Mouse (Mus musculus) left cerebral cortex, adult 8-10 months (tissue): ENCODE results near the gene Robo2. TPM values are rescaled to one million over a fixed set of nuclear protein-coding genes. Genes with fewer than 3 reads are reported as not detected.
A peak's percentile ranks its signal among the peaks of the same experiment; 100 is the strongest.

ENCODE experiments used
- DNase-seq, 2 experiments: peaks; one replicate each; pipeline ENCODE4 v3.0.0; 2022; ENCODE audit warnings: low spot score in 2 of 2
- total RNA-seq, 4 experiments: library from RNA; stranded (reverse); gene quantifications; 2 replicates each; pipeline ENCODE4 v1.2.4; 2022

The Robo2 gene
- total RNA-seq, 4 experiments from 2014 or later: 113 to 142 (median 134) TPM

- DNase-seq: no peak
Observed at GRCm38 (mm10) chr16:74338969-74339630, 72.5 kb downstream of the Robo2 start.

- no peak for DNase-seq
Observed at GRCm38 (mm10) chr16:74321666-74322371, 89.8 kb downstream of the Robo2 start.

GRCm38 (mm10) chr16:74316150-74316549 is 95.5 kb downstream of the Robo2 start:
- DNase-seq: peak in 1 of 2 experiments; percentile 11

- no peak for DNase-seq
Observed at GRCm38 (mm10) chr16:74313222-74313621, 98.4 kb downstream of the Robo2 start.

- DNase-seq: no peak
Observed at GRCm38 (mm10) chr16:74307543-74307887, 104.1 kb downstream of the Robo2 start.

GRCm38 (mm10) chr16:74306876-74307542 is 104.6 kb downstream of the Robo2 start:
- no peak for DNase-seq

- DNase-seq: no peak
Observed at GRCm38 (mm10) chr16:74287878-74288277, 123.7 kb downstream of the Robo2 start.

GRCm38 (mm10) chr16:74282549-74282948 is 129.1 kb downstream of the Robo2 start:
- no peak for DNase-seq

- DNase-seq: no peak
Observed at GRCm38 (mm10) chr16:74276855-74277573, 134.6 kb downstream of the Robo2 start.

GRCm38 (mm10) chr16:74274596-74274995 is 137.0 kb downstream of the Robo2 start:
- DNase-seq: no peak

- DNase-seq: no peak
Observed at GRCm38 (mm10) chr16:74272993-74273392, 138.6 kb downstream of the Robo2 start.

GRCm38 (mm10) chr16:74258241-74258640 is 153.4 kb downstream of the Robo2 start:
- DNase-seq: no peak

GRCm38 (mm10) chr16:74244452-74244851 is 167.2 kb downstream of the Robo2 start:
- no peak for DNase-seq

- peak in 1 of 2 experiments; percentile 20 for DNase-seq
Observed at GRCm38 (mm10) chr16:74241534-74241933, 170.1 kb downstream of the Robo2 start.

- DNase-seq: no peak
Observed at GRCm38 (mm10) chr16:74237411-74237930, 174.2 kb downstream of the Robo2 start.

GRCm38 (mm10) chr16:74234393-74235059 is 177.1 kb downstream of the Robo2 start:
- no peak for DNase-seq

- no peak for DNase-seq
Observed at GRCm38 (mm10) chr16:74233596-74233995, 178.0 kb downstream of the Robo2 start.

- DNase-seq: no peak
Observed at GRCm38 (mm10) chr16:74227285-74227684, 184.3 kb downstream of the Robo2 start.

GRCm38 (mm10) chr16:74225423-74226272 is 186.0 kb downstream of the Robo2 start:
- DNase-seq: no peak

- DNase-seq: no peak
Observed at GRCm38 (mm10) chr16:74222501-74222900, 189.1 kb downstream of the Robo2 start.
